Mouse (Mus musculus): ENCODE results near the gene Dnajc22.

DNA sequence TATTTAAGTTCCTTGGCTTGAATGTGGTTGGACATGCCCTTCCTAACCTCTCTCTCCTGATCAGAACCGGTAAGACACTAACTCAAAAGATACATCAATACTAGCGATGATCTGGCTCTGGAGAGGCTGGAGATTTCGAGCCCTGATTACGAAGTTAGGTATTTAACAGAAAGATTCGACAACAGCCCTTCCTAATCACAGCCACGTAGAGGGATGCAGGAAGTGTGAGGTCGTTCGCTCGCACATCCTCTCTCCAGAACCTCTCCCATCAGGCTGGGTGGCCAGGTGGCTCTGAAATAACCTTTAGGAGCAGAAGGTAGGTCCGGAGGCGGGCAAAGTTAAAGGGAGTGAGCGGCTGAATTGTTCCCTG is 32.7 kb downstream of the Dnajc22 start, which contains the start of gene Spats2:
- TF ChIP-seq CTCF (IDR thresholded peaks at IDR 0.05; ENCODE audit: low read depth) (no peak), EP300 (IDR thresholded peaks at IDR 0.05; ENCODE audit: low read depth) (no peak)

Data from liver, postnatal 0 days (tissue).